Mouse (Mus musculus): ENCODE measurements around the gene Cdc42ep1.

Cdc42ep1 gene

DNA sequence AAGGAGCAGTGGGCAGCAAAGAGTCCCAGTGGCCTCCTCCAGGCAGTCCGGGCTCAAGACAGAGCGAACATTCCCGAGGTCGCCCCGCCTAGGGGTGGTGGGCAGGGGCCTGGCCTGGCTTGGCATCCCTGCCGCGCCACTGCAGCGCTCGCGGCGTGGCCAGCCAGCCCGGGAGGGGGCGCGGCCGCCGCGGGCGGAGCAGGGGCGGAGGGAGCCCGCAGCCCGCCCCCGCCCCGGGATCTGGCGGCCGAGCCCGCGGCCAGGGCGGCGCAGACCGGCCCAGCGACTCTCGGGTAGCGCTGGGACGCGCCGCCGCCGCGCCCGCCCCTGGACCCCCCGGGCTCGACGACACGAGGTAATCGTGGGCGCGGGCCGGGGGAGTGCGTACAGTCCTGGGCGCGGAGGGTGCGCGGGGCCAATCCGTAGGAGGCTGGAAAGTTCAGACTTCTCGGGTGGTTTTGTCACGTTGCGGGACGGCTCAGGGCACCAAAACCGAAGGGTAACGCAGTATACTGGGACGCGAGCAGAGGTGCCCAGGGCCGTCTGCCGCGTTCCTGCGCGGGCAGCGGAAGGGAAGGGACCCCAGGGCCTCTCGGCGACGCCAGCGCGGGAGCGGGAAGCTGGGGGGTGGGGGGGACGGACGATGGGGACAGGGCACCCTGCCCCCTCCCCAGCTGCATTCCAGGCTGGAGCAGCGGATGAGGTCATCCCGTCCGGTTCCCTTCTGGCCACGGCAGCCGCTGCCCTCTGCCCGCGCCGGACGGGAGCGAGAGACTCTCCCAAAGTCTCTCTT lies at the start of gene Cdc42ep1:
Cdc42ep1 (plus strand) TSS at position 254 of the 793 bp plus-strand sequence.
- DNase-seq = peak; percentile 46

DNA sequence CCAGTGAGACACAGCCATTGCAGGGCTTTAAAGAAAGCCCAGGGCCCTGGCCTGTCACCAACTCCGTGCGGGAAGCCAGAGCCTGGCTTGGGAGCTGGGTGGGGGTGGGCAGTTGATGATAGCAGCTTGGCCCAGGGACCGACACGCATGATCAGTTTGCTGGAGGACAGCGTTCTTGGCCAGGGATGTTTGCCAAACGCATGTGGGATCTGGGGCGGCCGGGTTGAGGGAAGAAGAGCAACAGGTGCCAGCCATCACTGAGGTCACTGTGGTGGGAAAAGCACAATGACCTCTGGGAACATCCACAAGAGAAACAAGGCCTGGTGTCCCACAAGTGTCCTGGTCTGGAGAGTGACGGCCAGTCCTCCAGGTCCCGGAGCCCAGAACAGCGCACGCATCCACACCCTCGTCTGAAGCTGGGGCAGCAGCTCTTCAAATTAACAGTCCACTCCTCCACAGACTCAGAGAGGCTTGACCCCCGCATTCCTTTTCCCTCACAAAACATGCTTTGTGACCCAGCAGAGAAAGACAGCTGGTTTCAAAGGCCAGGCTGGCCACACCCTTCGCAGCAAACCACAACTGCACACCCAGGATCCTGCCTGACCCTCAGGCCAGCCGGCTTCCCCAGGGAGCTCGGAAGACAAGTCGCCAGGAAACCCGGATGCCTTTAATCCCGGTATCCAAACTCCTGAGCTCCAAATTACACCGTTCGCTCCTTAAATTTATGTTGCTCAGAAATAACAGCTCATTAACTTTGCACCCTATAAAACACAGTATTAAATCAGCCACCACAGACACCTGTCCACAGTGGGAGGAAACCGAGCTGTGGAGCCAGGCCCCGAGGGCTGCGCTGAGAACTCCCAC lies 46.0 kb upstream of the Cdc42ep1 start:
- DNase-seq = no peak

DNA sequence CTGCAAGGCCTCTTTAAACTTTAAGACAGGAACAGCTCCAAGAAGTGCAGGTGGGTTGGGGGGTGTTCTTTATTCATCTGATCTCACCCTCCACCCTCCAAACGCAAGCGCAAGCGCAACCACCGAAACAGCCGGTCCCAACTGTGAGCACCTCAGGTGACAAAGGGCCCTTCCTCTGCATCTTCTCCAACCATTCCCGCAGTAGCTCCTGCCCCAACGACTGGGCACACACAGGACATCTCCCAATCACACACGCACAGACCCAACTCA lies 45.4 kb upstream of the Cdc42ep1 start:
- DNase-seq = no peak

DNA sequence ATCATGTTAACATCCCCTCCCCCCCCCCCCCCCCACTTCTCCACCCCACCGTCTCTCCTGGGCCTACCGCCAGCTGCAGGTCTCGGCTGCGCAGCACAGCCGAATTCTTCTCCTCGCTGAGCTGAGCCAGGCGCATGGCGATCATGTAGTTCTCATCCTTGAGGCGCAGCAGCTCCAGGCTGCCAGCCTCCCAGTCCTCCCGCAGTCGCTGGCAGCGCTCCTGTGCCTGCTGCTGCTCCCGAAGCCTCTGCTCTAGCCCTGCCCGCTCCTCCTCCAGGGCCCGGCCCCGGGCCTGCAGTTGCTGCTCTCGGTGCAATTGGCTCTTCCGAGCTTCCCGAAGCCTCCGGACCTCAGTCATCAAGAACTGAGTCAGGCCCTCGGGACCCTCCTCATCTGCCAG lies 43.4 kb upstream of the Cdc42ep1 start:
- DNase-seq = no peak

DNA sequence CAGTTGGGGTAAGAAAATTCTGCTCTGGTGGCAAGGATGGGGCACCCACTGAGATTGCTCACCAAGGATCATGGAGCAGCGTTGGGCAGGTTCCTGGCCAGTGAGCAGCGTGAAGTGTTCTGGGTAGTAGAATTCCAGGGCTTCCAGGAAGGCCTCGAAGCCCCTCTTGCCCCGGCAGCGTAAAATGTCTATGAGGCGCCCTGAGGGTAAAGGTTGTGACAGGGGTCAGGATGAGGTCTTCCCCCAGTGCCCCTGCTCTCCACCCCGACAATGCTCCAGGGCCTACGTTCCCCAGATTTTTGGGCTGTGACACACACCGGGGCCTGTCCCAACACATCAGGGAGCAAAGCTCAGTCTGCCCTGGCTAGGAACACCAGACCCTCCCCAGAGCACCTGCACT lies 40.9 kb upstream of the Cdc42ep1 start:
- DNase-seq = no peak

DNA sequence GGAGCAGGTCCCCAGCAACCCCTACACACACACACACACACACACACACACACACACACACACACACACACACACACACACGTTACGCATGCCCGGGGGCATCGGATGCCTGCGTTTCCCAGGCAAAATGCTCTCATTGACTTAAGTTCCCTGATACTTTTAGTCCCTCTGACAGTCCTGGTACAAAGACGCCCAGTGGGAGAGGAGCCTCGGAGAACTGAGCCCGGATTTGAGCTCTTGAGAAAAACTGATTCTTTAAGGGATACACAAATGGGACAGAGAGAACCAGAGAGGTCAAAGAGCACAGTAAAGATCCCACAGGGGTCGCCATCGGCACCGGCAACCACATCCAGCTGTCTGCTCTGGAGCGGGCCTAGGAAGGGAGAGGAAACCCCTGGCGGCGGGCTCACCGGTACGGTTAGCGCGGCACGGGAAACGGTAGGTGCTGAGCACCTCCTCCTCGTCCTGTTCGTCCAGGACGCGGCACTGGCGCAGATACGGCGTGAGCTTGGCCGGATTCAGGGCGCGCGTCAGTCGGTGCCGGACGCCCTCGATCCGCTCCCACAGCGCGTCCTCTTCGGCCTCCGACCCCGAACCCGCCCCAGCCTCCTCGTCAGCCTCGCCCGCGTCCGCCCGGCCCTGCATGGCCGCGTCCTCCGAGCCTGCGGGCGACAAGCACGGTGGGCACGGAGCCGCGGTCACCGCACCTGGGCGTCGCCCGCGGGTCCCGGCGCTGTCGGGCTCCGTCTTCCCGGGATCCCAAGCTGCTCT lies 40.3 kb upstream of the Cdc42ep1 start:
- no peak for DNase-seq

DNA sequence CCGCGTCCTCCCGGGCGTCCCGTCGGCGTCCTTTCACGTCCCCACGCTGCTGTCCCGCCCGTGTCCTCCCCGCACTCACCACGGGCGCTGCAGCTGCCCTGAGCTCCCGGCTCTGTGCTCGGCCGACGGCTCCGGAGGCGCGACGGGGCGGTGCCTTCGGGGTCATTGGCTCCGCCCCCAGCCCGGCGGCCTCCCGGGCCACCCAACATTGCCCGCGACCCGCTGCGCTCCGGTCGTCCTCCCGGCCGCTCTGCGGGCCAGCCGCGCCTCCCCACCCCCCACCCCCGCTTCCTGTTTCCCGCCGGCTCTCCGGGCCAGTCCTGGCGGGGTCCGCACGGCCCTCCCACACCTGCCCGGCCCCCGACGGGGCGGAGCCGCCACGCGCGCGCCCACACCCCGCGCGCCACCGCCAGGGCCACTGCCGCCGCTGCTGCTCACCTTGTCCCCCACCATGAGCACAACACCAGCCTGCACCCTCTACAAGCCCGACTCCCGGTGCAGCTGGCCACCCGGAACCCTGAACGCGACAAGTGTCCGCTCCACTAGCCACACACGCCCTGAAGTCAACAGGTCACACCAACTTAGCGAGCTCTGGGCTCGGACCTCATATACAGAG lies 39.5 kb upstream of the Cdc42ep1 start, which contains the start of gene Card10:
Card10 (minus strand) TSS at position 267 of the 616 bp plus-strand sequence.
- DNase-seq = no peak

DNA sequence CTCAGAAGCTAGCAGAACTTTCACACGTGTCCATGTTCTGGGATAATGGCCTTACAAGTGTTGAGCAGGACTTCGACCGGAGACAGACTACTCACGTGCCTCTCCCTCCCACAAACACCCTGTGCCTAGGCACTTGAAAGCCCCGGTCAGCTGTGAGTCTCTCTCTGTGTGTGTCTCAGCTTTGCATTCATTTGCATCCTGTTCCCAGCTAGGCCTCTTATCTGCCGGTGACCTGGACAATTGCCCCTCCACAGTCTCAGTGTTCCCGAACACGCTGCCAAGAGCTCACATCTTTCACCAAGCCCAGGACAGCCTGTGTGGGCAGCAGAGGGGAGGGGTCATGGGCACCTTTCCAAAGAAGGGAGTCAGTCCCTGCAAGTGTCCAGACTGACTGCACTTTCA lies 38.9 kb upstream of the Cdc42ep1 start:
- DNase-seq = no peak

DNA sequence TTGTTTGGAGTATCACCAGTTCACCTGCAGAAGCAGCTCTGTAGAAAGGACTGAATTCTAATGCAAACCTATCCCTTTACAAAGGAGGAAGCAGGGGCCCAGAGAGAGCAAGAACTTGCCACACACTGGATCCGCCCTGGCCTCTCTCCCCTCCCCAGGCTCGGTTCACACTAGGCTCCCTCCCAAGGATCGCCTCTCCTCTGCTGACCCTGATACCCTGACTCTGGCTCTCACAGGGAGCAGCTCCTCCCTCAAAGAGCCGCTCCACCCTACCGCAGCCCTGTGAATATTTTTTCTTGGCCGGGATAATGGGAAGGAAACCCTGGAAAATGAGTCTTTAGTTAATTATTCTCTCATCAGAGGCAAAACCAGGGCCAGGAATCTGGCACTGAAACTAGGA lies 38.1 kb upstream of the Cdc42ep1 start:
- no peak for DNase-seq

DNA sequence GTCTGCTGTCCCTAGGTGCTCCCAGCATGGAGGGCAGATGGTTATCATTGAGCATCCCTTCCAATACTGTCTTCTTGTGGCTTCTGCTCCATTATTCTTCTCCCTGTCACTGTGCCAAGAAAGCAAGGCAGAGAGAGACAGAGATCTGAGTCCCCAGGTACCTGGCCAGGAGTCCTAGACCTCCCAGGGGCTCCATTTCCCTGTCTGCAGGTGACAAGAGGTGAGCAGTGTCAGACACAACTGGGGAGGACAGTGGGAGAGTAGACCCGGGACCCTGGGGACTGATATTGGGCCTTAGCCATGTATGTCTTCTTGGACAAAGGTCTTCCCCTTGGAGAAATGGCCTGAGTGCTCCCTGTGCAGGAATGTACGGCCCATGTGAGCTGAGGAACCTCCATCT lies 37.1 kb upstream of the Cdc42ep1 start:
- no peak for DNase-seq

DNA sequence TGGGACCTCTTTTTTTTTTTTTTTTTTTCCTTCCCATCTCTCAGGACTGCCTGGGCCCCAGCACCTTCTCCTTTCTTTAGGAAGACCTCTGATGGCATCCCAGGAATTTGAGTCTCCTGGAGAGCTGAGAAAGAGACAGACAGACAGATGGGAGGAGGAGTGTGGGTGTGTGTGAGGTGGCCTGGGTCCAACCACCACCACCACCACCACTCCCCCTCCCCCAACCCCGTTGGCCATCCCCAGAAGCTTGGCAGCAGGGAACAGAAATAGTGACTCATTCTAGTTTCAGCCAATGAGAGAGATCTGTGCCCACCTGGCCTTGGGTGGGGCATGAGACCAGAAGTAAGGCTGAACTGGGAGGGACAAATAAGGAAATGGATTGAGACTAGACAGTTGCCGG lies 35.8 kb upstream of the Cdc42ep1 start:
- DNase-seq = no peak

DNA sequence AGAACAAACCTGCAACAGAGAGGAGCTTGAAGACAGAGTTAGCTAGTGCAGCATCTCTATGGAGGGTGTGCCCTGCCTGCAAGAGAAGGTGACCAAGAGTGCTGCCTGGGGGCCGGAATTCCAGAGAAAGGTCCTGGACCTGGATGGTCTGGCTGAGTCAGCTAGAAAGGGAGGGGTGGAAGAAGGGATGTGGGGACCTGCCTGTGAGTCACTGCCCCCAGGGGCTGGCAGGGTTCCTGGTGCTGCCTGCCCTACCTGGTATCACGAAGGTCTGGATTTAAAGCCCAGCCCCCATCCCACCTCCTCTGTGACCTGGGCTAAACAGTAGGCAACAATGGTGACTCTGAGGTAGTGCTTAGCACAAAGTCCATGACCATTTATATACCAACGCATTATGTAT lies 35.3 kb upstream of the Cdc42ep1 start:
- no peak for DNase-seq

DNA sequence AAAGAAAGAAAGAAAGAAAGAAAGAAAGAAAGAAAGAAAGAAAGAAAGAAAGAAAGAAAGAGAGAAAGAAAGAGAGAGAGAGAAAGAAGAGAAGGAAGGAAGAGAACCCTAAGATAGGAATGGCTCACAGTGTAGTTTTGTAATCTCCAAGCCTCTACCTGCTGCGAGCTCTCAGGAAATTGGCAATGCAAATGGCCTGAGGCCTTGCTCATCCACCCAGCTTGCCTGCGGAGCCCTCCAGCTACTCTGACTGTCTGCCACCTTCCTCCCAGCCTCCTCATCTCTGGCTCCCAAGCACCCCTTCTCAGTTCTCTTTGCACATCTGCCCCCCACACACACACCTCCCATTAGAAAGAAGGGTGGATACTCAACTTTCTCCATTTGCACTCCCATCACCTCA lies 33.4 kb upstream of the Cdc42ep1 start:
- no peak for DNase-seq

DNA sequence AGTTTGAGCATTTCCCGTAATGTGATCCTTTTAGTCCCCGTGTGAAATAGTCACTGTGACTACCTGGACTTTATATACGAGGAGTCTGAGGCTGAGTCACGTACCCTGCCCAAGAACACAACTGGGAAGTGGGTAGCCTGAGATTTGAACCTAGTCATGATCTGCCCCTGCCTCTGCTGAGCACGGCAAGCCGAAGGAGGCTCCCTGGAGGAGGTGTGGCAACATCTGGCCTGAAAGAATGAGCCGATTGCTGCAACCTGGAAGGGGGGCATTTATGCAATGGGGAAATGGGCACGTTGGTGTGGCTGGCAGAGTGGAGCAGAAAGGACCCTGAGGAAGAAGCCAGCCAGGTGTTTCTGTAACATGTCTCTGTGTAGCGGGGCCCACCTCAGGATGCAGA lies 32.7 kb upstream of the Cdc42ep1 start:
- no peak for DNase-seq

DNA sequence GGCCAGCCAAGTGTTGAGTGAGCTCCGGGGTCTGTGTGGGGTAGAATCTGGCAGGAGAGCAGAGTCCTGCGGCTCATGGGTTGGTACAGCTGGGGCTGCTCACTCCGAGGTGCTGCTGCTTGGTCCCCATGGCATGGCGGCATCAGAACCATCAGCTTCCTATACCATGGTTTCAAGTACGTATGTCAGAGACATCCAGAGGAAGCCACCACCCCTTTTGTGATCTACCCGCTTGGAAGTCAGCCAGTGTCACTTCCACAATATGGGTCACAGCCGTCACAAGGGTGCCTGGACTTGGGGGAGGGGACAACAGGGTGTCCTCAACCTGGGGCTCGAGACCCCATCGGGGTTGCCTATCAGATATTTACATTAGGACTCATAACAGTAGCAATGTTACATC lies 32.3 kb upstream of the Cdc42ep1 start:
- no peak for DNase-seq

DNA sequence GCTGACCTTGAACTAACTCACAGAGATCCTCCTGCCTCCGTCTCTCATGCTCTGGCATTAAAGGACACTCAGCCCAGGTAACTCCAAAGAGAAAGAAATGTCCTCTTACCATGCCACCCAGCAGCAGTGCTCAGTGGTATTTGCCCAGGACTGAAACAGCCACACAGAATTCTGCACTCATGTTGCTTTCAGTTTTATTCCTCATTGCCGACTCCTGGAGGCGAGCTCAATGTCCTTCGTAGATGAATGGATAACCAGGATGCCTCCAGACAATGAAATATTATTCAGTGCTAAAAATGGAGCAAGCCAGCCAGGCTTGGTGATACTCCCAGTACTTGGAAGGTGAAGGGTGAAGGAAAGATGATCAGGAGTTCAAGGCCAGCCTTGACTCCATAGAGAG lies 28.8 kb upstream of the Cdc42ep1 start:
- DNase-seq = no peak

DNA sequence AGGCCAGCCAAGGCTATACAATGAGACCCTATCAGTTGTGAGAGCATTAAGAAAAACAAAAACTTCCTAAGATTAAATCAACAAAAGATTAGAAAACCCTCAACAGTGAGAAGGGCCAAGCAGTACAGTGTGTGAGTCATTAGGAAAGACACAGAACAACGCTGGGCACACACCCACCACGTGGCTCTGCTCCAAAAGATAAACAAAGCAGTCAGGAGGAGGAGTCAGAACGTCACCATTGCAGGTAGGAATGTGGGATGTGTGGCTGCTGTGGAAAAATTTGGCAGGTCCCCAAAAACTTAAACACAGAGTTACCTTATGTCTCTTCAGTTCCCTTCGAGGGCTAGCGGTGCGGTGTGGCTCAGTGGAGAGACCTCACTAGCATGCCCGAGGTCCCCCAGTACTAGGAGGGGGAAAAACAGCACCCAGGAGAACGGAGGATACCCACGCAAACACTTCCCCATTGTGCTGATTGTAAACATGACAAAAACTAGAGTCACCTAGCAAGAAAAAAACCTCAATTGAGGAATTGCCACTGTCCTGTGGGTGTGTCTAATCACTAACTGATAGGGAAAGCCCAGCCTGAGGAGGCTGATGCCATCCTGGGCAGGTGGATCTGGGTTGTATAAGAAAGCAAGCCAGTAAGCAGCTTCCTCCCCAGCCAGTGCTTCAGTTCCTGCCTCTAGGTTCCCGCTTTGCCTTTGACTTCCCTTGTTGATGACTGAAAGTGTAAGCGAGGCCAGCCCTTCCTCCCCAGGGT lies 26.9 kb upstream of the Cdc42ep1 start:
- DNase-seq = no peak

DNA sequence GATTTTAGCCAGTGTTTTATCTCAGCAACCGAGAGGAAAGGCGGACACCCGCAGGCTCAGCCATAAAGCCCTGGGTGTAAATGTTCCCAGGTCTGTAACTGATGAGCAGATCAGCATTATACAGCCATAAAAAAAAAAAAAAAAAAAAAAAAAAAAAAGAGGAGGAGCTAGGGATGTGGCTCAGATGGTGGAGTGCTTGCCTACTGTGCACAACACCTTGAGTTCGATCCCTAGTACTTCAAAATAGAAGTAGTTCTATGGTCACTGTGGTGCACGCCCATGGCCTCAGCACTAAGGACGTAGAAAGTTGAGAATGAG lies 26.4 kb upstream of the Cdc42ep1 start:
- no peak for DNase-seq

DNA sequence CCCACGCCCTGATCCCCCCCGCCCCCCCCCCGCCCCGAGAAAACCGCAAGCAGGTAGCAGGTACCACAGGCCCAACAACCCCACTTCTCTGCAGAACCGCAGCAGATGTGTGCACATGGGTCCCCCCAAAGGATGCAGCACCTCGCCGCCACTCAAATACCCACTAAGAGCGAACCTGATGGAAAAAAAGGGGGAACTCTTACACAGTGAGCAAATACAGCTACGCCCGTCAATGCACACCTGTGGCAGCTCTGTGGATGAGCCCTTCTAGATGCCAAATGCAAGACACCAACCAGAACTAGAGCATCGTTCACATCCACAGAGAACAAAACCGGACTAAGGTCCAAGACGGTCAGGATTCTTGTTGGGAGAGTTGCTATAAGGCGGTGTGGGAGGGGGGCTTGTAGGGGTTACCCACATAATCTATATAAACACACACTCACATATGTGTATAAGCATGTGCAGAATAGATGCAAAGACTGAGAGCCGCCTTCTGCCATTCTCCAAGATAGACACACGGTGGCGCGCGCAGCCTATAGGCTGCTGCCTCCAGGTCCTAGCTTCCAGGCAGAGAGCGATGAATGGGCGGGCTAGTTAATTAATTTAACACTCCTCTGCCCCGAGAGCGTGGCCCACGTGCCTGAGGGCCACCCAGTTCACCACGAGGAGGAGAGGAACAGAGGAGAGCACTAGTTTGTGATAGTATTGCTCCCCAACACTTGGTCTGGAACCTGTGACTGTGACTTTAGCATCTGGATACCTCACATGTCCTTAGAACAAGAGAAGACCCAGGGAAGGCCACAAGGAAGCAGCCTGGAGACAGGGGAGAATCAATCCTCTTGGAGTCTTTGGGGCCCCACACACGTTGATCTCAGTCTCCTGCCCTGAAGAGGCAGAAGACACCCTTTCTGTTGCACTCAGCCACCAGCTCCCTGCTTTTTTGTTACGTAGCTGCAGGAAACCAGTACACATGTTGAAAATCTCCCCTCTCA lies 15.9 kb upstream of the Cdc42ep1 start:
- DNase-seq = peak; percentile 67

DNA sequence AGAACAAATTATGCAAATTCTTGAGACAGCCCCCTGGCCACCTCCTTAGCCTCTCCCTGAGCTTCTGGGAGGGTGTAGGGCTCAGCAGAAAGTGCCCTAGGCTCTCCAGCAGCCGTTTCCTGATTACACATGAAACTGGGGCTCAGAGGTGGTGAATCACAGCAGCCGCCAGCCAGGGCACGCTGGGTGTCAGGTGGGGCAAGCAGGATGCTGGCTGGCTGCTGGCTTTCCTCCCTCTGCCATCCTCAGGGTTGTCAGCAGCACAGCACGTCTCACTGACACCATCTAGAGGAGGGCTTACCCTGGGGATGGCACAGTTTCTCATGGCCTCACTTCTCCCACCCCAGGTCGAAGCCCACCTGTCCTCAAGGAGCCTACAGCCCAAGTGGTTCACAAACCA lies 14.1 kb upstream of the Cdc42ep1 start:
- DNase-seq = no peak

DNA sequence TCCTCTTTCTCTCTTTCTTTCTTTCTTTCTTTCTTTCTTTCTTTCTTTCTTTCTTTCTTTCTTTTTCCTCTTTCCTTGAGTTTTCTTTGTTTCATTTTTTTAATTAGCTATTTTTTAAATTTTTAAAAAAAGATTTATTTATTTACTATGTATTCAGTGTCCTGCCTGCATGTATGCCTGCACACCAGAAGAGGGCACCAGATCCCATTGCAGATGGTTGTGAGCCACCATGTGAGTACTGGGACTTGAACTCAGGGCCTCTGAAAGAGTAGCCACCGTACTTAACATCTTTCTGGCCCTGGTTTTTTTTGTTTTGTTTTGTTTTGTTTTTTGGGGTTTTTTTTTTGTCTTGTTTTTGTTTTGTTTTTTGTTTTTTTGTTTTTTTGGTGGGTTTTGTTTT lies 12.8 kb upstream of the Cdc42ep1 start:
- DNase-seq = no peak
